Mouse (Mus musculus): ENCODE results near the gene Nfib. TPM values are rescaled to one million over a fixed set of nuclear protein-coding genes. Genes with fewer than 3 reads are reported as not detected.
A peak's percentile ranks its signal among the peaks of the same experiment; 100 is the strongest.

Gene Nfib
- polyA plus RNA-seq, 1 experiment from 2014 or later = 60.1 TPM

- no peak overlapping the region for H3K27ac ChIP-seq (ENCODE audit: low read length)
- 49% methylated on average over 2 of the region's 2 CpGs for WGBS
Measured at GRCm38 (mm10) chr4:82489939-82490338, 215.6 kb downstream of the Nfib start.

DNA sequence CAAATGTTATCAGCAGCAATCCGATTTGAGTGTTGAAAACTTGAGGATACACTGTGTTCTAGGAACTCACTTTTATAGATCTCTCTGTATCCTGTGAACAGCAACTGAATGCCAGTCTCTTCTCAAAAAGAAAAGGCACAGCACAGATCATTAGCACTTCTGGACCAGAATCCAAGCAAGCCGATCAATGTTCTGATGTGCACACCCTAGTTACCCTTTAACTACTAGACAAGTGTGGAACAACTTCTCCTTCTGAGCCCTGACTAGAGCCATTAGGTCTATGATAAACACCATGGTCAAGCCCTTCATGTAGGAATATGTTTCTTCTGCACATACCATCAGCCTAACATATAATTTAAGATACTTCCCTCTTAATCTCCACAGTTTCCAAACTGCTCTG is 219.6 kb downstream of the Nfib start:
- H3K27ac ChIP-seq (ENCODE audit: low read length) = no peak overlapping the region
- no peaks in the 10 kb centered on the region for H3K27me3 ChIP-seq (ENCODE audit: control insufficient read depth, insufficient read depth, low read length)
- no peak overlapping the region for H3K4me2 ChIP-seq (ENCODE audit: low read depth, low read length)
- H3K9me3 ChIP-seq (replicated peaks; ENCODE audit: control insufficient read depth, low read length) = no peaks in the 10 kb centered on the region; the same call in 1 of the 2 replicates
- no peak overlapping the region for H3K9ac ChIP-seq (ENCODE audit: low read length)
- WGBS = 79% methylated on average over 2 of the region's 2 CpGs
- ATAC-seq (ENCODE audit: insufficient read depth, low FRiP score) = no peak
- H3K4me1 ChIP-seq (ENCODE audit: control insufficient read depth, insufficient read depth, low read length) = peaks cover 11% of the 10 kb centered on the region; the same call in 1 of the 2 replicates
- H3K36me3 ChIP-seq (ENCODE audit: control insufficient read depth, insufficient read depth, low read length) = peaks cover 15% of the 10 kb centered on the region
- H3K4me3 ChIP-seq (replicated peaks; ENCODE audit: low read length) = no peak overlapping the region

More at GRCm38 (mm10) chr4:82489939-82490338, 215.6 kb downstream of the Nfib start:
- Histone ChIP-seq H3K9me3 (replicated peaks; ENCODE audit: control insufficient read depth, low read length) (no peaks in the 10 kb centered on the region; the same call in 1 of the 2 replicates), H3K4me3 (replicated peaks; ENCODE audit: low read length) (no peak overlapping the region), H3K9ac (ENCODE audit: low read length) (no peak overlapping the region), H3K27me3 (ENCODE audit: control insufficient read depth, insufficient read depth, low read length) (no peaks in the 10 kb centered on the region), H3K4me1 (ENCODE audit: control insufficient read depth, insufficient read depth, low read length) (peaks cover 8% of the 10 kb centered on the region; the same call in 1 of the 2 replicates), H3K36me3 (ENCODE audit: control insufficient read depth, insufficient read depth, low read length) (peaks cover 15% of the 10 kb centered on the region), H3K4me2 (ENCODE audit: low read depth, low read length) (no peak overlapping the region)
- ATAC-seq (ENCODE audit: insufficient read depth, low FRiP score) = no peak

GRCm38 (mm10) chr4:82483871-82484270 is 221.7 kb downstream of the Nfib start:
- peak overlapping the region; percentile 40 for H3K4me2 ChIP-seq (ENCODE audit: low read depth, low read length)
- H3K36me3 ChIP-seq (ENCODE audit: control insufficient read depth, insufficient read depth, low read length) = peaks cover 15% of the 10 kb centered on the region
- H3K27ac ChIP-seq (ENCODE audit: low read length) = peak overlapping the region; percentile 62
- H3K9ac ChIP-seq (ENCODE audit: low read length) = no peak overlapping the region
- no peaks in the 10 kb centered on the region; the same call in 1 of the 2 replicates for H3K9me3 ChIP-seq (replicated peaks; ENCODE audit: control insufficient read depth, low read length)
- 32% methylated on average over 1 of the region's 1 CpGs for WGBS
- H3K4me3 ChIP-seq (replicated peaks; ENCODE audit: low read length) = 0 out of 2 replicates have a peak overlapping the region, but pooled peaks have one; percentile 6
- ATAC-seq (ENCODE audit: insufficient read depth, low FRiP score) = no peak
- H3K4me1 ChIP-seq (ENCODE audit: control insufficient read depth, insufficient read depth, low read length) = peaks cover 6% of the 10 kb centered on the region; the same call in 1 of the 2 replicates
- H3K27me3 ChIP-seq (ENCODE audit: control insufficient read depth, insufficient read depth, low read length) = no peaks in the 10 kb centered on the region

DNA sequence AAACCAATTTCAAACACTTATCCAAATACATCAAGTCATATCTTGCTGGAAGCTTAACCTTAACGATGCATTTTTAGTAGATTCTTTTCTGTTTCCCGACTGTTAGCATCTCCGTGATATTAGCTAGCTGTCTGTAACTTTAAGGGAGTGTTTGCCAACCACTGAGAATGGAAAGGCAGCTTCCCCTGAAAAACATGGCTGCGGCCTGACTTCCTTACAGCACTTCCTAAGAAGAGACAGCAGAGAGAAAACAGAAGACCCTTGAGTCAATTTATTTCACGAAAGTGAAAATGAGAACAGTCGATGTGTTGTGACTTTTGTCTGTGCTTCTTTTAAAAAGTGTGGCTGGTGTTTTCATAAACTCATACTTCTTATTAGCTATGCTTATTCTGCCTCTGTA is 222.3 kb downstream of the Nfib start:
- peak overlapping the region; percentile 24; the same call in 1 of the 2 replicates for H3K27ac ChIP-seq (ENCODE audit: low read length)
- peak overlapping the region; percentile 38 for H3K4me2 ChIP-seq (ENCODE audit: low read depth, low read length)

DNA sequence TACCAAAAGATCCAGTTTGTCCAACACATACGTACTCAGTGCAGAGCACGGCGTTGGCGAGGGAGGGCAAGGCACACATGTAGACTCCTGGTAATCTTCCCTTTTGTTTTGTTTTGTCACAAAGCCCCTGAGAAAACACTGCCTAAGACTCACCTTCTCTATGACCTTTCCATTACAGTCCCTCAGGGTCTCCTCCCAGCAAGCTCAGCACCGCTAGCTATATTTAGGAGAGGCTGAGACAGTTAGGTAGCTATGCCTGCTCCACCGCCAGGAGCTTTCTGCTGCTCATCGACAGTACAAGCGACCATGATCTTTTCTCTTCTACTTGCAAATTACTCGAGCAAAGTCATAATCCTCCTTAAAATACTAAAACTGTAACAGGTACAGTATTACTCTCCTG is 224.9 kb downstream of the Nfib start:
- no peaks in the 10 kb centered on the region for H3K27me3 ChIP-seq (ENCODE audit: control insufficient read depth, insufficient read depth, low read length)
- no peaks in the 10 kb centered on the region for H3K9me3 ChIP-seq (replicated peaks; ENCODE audit: control insufficient read depth, low read length)
- no peak overlapping the region for H3K4me2 ChIP-seq (ENCODE audit: low read depth, low read length)
- no peak overlapping the region for H3K4me3 ChIP-seq (replicated peaks; ENCODE audit: low read length)
- no peak overlapping the region for H3K9ac ChIP-seq (ENCODE audit: low read length)
- H3K36me3 ChIP-seq (ENCODE audit: control insufficient read depth, insufficient read depth, low read length) = no peaks in the 10 kb centered on the region
- H3K4me1 ChIP-seq (ENCODE audit: control insufficient read depth, insufficient read depth, low read length) = peaks cover 10% of the 10 kb centered on the region; the same call in 1 of the 2 replicates
- 78% methylated on average over 9 of the region's 9 CpGs for WGBS
- H3K27ac ChIP-seq (ENCODE audit: low read length) = no peak overlapping the region
- ATAC-seq (ENCODE audit: insufficient read depth, low FRiP score) = no peak

More for the DNA sequence above, 222.3 kb downstream of the Nfib start:
- H3K36me3 ChIP-seq (ENCODE audit: control insufficient read depth, insufficient read depth, low read length) = peaks cover 15% of the 10 kb centered on the region
- no peak for ATAC-seq (ENCODE audit: insufficient read depth, low FRiP score)
- no peaks in the 10 kb centered on the region; the same call in 1 of the 2 replicates for H3K9me3 ChIP-seq (replicated peaks; ENCODE audit: control insufficient read depth, low read length)
- H3K9ac ChIP-seq (ENCODE audit: low read length) = no peak overlapping the region
- peaks cover 6% of the 10 kb centered on the region; the same call in 1 of the 2 replicates for H3K4me1 ChIP-seq (ENCODE audit: control insufficient read depth, insufficient read depth, low read length)
- 37% methylated on average over 6 of the region's 6 CpGs for whole genome bisulfite sequencing
- H3K4me3 ChIP-seq (replicated peaks; ENCODE audit: low read length) = 0 out of 2 replicates have a peak overlapping the region, but pooled peaks have one; percentile 6
- H3K27me3 ChIP-seq (ENCODE audit: control insufficient read depth, insufficient read depth, low read length) = no peaks in the 10 kb centered on the region

DNA sequence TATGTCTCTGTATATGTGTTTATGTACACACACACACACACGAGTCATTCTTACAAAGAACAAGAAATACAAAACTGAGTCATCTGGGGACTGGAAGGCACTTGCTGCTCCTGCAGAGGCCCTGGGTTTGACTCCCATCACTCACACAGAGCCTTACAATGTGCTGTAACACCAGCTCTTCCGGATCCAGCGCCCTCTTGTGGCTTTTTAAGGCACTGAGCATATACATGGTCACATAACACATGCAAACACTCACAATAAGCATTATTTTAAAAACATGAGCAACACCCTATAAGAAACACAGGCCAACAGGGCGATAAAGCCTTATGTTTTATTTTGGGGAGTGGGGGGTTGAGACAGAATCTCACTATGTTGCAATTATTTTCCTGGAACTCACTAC is 226.2 kb downstream of the Nfib start:
- WGBS = 67% methylated on average over 4 of the region's 4 CpGs
- Histone ChIP-seq H3K9ac (ENCODE audit: low read length) (no peak overlapping the region), H3K27ac (ENCODE audit: low read length) (no peak overlapping the region), H3K9me3 (replicated peaks; ENCODE audit: control insufficient read depth, low read length) (no peaks in the 10 kb centered on the region), H3K4me1 (ENCODE audit: control insufficient read depth, insufficient read depth, low read length) (peaks cover 12% of the 10 kb centered on the region; the same call in 1 of the 2 replicates), H3K36me3 (ENCODE audit: control insufficient read depth, insufficient read depth, low read length) (no peaks in the 10 kb centered on the region), H3K4me3 (replicated peaks; ENCODE audit: low read length) (no peak overlapping the region), H3K27me3 (ENCODE audit: control insufficient read depth, insufficient read depth, low read length) (no peaks in the 10 kb centered on the region), H3K4me2 (ENCODE audit: low read depth, low read length) (no peak overlapping the region)
- ATAC-seq (ENCODE audit: insufficient read depth, low FRiP score) = no peak

DNA sequence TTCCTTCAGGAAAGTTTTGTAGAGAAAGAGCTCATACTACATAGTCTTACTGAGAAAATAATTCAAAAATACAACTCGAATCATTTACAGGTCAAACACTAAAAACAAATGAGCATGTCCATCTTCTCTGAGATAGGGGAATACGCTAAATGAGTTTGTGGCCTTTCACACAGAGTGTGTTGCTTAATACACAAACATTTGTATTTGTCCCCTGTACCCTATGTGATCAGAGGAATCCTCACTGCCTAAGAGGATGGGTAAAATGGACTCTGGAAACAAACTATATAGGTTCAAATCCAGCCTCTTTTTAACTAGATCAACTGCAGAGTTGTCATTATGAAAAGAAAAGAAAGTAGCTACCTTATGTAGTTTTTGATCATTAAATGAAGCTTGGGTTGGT is 227.8 kb downstream of the Nfib start:
- no peaks in the 10 kb centered on the region for H3K9me3 ChIP-seq (replicated peaks; ENCODE audit: control insufficient read depth, low read length)
- no peaks in the 10 kb centered on the region for H3K36me3 ChIP-seq (ENCODE audit: control insufficient read depth, insufficient read depth, low read length)
- peaks cover 9% of the 10 kb centered on the region; the same call in 1 of the 2 replicates for H3K4me1 ChIP-seq (ENCODE audit: control insufficient read depth, insufficient read depth, low read length)
- ATAC-seq (ENCODE audit: insufficient read depth, low FRiP score) = no peak
- H3K27ac ChIP-seq (ENCODE audit: low read length) = no peak overlapping the region
- H3K27me3 ChIP-seq (ENCODE audit: control insufficient read depth, insufficient read depth, low read length) = no peaks in the 10 kb centered on the region
- no peak overlapping the region for H3K4me3 ChIP-seq (replicated peaks; ENCODE audit: low read length)
- no peak overlapping the region for H3K9ac ChIP-seq (ENCODE audit: low read length)
- no peak overlapping the region for H3K4me2 ChIP-seq (ENCODE audit: low read depth, low read length)
- WGBS = 90% methylated on average over 2 of the region's 2 CpGs

DNA sequence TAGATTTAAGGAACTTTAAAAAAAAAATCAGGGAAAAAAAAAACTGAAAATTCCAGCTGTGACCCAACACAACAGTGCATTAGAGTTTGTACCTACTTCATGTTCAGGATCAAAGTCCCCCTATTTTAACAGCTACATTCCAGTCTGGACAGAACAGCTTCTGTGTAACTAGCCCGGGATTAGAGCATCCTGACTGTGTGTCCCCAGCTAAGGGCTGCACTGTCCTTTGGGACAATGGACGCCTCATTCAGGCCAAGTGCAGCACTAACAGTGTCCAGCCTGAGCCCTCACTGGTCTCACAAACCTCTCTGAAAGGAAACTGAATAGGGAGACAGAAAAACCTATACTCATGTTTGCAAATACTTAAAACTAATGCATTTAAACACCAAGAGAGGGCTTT is 229.1 kb downstream of the Nfib start:
- Histone ChIP-seq H3K4me3 (replicated peaks; ENCODE audit: low read length) (no peak overlapping the region), H3K9ac (ENCODE audit: low read length) (no peak overlapping the region), H3K4me2 (ENCODE audit: low read depth, low read length) (no peak overlapping the region), H3K9me3 (replicated peaks; ENCODE audit: control insufficient read depth, low read length) (no peaks in the 10 kb centered on the region), H3K27me3 (ENCODE audit: control insufficient read depth, insufficient read depth, low read length) (no peaks in the 10 kb centered on the region), H3K4me1 (ENCODE audit: control insufficient read depth, insufficient read depth, low read length) (peaks cover 18% of the 10 kb centered on the region), H3K36me3 (ENCODE audit: control insufficient read depth, insufficient read depth, low read length) (no peaks in the 10 kb centered on the region), H3K27ac (ENCODE audit: low read length) (no peak overlapping the region)
- ATAC-seq (ENCODE audit: insufficient read depth, low FRiP score) = no peak
- WGBS = 54% methylated on average over 2 of the region's 2 CpGs

DNA sequence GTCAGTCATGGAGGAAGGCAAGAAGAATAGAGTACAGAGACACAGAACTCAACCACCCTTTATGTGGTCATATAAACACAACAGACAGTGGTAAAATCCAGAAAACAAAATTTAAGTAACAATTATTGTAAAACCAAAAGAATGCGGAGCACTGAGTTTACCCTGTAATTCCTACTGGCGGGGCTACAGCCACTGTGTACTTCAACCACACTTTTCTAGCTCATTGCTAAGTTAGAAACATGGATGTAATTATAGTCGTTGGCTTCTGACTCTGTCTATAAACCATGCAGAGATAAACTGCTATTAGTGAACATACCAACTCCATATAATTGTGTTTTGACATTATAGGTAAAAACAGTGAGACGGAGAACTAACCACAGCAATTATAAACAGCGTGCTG is 231.2 kb downstream of the Nfib start:
- no peak for ATAC-seq (ENCODE audit: insufficient read depth, low FRiP score)
- H3K9ac ChIP-seq (ENCODE audit: low read length) = no peak overlapping the region
- H3K27me3 ChIP-seq (ENCODE audit: control insufficient read depth, insufficient read depth, low read length) = no peaks in the 10 kb centered on the region
- no peak overlapping the region for H3K4me3 ChIP-seq (replicated peaks; ENCODE audit: low read length)
- H3K4me2 ChIP-seq (ENCODE audit: low read depth, low read length) = no peak overlapping the region
- WGBS = 63% methylated on average over 5 of the region's 5 CpGs
- H3K27ac ChIP-seq (ENCODE audit: low read length) = no peak overlapping the region
- H3K9me3 ChIP-seq (replicated peaks; ENCODE audit: control insufficient read depth, low read length) = no peaks in the 10 kb centered on the region
- no peaks in the 10 kb centered on the region for H3K36me3 ChIP-seq (ENCODE audit: control insufficient read depth, insufficient read depth, low read length)
- peaks cover 29% of the 10 kb centered on the region for H3K4me1 ChIP-seq (ENCODE audit: control insufficient read depth, insufficient read depth, low read length)
